Mouse (Mus musculus): ENCODE data around the gene Rab31.

Gene Rab31

DNA sequence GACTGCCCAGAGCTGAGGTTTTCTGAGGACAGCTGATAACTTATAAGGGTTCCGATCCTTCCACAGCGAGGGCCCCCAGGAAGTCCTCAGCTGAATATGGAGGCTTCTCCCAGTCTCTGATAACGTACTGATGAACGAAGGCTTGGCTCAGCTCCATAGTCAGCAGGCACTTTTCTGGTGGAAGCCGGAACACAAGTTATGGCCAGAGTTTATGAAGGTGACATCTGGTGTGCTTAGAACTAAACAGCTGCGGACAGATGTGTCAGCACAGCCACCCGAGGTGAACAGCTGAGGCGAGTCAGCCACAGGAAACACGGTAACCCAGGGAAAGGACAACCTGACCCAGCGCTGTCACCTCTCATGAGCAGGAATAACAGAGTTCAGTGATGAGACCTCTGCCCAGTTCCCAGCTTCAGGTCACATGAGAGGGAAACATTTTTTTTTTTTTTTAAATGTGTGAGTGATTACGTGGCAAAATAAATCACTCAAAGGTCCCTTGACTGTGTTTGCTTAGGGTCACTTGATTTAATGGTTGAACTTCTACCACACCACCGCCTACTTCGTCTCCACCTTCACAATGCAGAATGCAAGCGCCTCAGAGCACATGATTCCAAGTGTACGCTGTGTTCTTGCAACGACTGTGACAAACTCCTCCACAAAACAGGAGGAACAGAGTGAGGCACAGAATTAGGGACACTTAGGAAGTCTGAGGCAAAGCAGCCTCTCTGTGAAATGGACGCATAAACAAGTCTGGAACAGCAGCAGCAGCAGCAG is 106.0 kb downstream of the Rab31 start:
- no peak for DNase-seq (ENCODE audit: extremely low spot score, low spot score)

DNA sequence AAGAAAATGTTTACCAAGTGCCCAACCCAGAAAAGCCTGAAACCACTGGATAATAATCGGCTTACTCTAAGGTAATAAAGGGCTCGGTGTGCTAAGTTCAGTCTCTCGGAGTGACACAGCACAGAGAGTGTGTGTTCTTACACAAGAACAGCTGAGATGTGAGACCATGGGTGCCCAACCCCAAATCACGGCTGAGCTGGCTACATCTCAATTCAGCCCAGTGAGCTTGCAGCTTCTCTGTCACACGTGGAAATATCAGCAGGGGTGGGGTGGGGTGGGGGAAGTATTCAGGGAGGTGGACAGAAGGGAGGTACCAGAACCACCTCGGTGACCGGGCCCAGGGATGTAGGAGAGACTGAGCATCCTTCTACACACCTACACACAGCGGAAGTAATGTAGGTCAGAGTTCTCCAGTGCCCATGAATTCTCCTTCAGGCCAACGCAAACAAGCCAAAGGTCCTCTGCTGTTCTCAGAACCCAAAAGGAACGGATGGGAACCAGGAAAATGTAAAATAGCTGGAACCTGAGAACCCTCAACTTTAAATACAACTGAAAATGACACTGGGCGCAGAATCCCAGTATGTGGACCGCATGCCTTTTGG is 106.7 kb downstream of the Rab31 start:
- DNase-seq (ENCODE audit: extremely low spot score, low spot score), result no peak

DNA sequence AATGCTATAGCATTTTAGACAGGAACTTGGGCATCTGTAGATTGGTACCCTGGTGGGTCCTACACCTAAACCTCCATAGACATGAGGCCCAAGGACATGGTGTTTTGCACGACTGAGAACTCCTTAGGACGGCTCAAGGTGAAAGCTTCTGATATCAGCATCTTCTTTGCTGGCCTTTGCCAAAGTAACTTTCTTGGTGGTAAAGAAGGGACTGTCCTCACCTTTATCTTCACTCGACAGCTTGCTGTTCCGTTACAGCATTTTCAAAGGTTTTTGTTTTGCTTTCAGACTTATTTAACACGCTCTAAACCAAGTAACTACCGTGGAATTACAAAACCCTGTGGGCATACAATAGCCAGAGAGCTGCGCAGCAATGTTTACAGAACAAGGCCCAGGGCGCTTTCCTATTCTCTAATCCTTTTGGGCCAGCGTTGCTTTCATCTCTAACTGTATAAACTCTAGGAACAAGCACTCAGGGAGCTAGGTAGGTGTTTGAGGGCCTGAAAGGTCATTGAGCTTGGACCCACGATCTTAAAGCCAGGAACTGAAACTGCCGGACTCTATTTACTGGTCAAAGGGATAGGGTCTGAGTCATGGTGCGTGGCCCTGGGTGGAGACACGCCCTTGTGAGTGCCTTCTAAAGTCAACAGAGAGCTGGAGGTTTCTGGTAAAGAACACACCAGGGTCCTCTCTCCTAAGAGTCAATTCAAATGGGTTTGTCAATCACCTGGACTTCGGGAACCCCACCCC is 109.0 kb downstream of the Rab31 start:
- DNase-seq (ENCODE audit: extremely low spot score, low spot score), result no peak

DNA sequence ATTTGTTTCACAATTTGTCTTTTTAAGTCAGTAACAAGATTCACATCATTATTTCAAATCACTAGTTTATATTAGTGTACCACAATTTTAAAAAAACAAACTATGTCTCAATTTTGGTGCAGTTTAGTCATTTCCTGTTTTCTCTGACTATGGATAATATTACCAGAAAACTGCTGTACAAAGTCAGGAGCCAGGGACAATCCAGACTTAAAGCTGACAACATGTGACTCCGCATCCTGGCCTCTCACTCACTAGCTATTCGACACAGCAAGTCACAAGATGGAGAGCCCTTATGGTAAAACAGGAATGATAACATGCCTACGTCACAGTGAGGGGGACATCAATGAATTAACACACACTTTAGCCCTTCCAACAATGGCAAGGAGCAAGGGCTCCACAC is 109.9 kb downstream of the Rab31 start:
- DNase-seq (ENCODE audit: extremely low spot score, low spot score), result no peak

DNA sequence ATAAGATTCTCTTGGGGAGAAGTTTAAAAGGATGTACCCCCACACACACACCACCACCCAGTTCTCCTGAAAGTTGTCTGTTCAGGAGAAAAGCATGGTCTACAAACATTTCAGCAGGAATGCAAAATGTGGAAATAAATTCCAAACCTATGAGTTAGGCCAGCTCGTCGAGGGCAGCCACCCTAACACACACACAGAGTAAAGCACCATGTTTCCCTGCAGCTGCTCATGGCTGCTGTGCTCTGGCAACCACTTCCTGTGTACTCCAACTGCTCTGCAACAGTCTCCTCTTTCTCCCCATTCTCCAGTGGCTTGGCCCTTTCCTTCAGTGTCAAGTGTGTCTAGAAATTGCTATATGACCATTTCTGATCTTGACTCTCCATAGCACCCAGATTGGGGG is 114.1 kb downstream of the Rab31 start:
- DNase-seq (ENCODE audit: extremely low spot score, low spot score), result no peak

DNA sequence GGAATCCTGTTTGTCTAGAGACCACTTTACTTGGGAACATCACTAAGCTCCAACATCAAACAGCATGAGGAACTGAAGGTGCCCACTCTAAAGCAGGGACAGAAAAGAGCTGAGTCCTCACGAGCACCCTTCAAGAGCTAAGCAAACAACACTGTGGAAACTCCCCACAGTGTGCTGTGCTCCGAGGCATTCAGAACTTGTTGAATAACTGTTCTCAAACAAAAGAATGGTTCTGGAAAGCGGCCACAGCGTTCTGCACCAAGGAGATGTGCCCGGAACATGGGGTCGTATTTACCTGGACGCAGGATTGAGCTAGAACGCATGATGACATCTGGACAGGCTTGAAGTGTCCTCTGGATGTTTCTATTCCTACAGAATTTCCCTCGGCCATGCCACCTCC is 114.6 kb downstream of the Rab31 start:
- DNase-seq (ENCODE audit: extremely low spot score, low spot score), result no peak

DNA sequence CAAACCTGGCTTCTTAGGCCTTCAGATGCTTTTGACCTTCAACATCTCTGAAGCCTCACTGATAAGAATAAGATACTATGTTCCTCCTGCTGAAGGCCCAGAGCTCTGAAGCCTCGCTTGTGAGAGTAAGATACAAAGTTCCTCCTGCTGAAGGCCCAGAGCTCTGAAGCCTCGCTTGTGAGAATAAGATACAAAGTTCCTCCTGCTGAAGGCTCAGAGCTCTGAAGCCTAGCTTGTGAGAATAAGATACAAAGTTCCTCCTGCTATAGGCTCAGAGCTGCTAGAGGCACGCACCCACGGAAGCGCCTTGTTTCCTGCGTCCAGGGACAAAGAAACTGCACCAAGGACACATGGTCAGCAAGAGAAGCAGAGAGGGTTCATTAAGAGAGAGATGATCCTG is 115.8 kb downstream of the Rab31 start:
- no peak for DNase-seq (ENCODE audit: extremely low spot score, low spot score)

DNA sequence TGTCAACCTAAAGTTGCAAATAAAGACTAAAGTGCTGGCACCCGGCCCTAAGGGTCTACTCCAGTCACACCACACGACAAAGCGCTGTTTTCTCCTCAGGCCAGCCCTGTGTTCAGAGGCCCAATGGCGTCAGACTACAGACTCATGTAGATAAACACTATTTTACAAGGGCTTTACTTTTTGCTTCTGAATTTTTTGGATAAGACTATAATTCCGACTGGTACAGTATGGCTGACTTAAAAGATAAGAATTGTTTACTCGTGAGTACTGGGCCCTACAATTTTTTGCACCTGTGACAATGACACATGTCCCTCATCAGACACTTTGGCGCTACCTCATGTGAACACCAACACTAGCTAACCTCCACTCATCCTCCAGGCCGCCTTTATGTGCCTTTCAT is 116.5 kb downstream of the Rab31 start:
- no peak for DNase-seq (ENCODE audit: extremely low spot score, low spot score)

DNA sequence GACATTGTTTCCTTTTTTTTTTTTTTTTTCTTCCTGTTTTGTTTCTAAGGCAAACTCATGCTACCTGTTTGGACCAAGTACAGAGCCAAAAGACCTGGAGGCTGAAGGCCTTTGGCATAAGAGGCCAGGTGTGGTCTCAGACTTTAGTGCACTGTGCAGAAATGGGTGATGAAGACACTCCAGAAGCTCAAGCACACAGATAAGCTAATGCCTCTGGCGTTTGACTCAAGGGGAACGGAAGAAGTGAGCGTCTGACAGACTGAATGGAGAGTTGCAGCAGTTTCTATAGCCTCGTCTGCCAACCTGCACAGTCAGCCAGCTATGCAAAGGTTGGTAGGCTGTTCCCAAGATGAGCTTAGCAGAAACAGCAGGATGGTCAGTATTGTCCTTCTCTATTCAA is 116.9 kb downstream of the Rab31 start:
- DNase-seq (ENCODE audit: extremely low spot score, low spot score), result no peak

DNA sequence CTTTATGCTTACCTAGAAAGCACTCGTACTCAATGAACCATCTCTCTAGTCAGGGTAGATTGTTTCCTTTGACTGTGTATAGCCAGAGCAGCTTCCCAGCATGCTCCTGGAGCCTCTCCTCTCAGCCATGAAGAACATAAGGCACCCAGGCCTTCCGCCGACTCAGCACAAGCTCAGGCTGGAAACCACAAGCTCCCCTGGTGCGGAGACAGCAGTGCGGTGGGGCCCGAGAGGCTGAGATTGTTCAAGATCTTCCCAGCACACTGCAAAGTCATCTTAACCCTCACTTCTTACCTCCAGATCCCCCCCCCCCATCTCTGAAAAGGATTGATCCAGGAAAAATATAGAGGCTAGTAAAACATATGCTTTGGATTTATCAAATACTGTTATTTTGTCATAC is 122.0 kb downstream of the Rab31 start:
- no peak for DNase-seq (ENCODE audit: extremely low spot score, low spot score)

DNA sequence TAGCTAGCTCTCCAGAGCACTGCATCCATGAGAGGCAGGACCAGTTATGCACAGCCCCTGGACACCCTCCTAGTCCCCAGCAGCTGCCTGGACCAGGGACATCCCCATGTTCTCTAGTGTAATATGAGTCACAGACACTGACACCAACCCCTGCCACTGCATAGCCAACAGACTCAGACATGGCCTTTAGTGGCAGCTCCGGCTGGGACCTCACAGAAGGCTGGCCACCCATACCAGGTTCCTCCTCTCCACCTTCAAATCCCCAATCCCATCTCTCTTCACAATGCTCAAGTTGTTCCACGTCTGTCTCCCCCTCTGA is 123.4 kb downstream of the Rab31 start:
- no peak for DNase-seq (ENCODE audit: extremely low spot score, low spot score)

DNA sequence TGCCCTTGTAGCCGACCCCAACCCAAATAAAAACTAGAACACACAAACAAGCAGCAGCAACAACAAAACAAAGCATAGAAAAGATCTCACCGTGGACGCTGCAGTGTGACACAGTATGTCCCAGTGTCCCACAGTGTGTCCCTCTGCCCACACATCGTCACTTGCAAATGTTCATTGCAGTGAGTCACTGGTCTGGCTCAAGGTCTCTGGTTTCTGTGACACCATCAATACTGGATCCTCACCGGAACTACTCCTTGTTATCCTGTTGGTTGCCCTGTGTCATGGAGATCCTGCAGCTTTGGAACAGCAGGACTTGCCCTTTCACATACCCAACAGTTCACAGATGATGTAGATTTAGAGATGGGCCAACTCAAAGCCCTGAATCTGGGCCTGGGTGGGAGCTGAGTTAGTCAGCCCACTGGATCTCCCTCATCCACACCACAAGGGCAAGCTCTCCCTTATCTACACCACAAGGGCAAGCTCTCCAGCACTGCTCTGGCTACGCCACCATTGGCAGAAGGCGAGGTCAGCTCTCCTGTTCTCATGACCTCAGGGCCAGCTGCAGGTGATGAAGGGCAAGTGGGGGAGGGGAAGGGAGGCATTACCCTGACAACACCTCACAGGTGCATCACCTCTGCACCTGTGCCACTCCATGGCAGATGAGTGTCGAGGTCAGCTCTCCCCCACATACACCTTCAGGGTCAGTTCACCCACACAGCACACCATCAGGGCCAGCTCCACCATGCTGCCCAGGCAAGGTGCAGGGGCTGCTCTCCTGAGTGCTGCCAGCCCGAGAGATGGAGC is 124.0 kb downstream of the Rab31 start:
- no peak for DNase-seq (ENCODE audit: extremely low spot score, low spot score)

DNA sequence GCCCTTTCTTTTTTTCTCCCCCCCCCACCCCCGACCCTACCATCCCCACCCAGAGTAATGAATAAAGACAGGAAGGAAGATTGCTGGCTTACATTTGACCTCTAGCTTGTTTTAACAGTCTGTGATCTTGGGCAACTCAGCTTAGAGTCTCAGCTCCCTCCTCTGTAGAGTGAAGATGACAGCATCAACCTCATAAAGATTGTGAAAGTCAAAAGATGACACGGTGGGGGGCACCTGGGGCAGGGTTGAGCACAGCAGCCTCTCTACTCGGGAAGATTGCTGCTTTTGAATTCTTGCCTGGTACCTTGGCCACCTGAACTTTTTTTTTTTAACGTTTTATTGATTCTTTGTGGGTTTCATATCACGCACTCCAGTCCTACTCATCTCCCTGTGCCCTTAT is 124.6 kb downstream of the Rab31 start:
- DNase-seq (ENCODE audit: extremely low spot score, low spot score), result no peak

DNA sequence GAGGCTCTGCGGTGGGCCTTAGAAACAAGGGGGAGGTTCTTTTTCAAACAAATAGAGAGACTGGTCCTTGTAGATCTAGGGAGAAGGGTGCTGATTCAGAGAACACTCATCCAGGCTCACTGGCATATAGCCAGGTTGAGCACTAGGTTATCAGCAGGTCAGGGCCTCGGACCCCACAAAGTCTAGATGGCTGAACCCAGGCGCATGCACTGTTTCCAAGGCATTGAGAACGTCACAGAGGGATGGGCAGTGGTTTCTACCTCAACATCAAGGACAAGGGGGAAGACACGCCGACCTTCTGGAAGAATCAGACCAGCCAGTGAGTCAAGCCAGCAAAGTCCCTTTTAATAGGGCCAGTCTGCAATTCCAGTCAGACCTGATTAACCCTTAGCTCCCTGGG is 125.3 kb downstream of the Rab31 start:
- DNase-seq (ENCODE audit: extremely low spot score, low spot score), result no peak

DNA sequence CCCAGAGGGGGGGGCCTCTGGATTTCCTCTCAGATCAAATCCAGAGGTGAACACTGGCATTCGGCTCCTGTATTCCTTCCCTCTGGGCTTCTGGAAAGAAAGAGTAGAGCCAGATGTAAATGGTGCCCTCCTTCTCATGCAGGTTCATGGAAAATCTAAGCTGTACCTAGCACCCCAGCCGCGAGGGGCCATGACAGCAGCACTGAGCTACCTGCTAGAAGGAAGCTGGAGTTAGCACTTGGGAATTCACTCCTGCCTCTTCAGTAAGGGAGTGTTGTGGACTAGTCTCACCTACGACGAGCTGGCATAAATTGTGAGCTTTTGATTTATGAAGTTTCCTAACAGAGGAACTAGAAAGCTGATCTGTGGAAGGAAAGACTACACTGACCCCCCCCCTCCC is 129.0 kb downstream of the Rab31 start:
- no peak for DNase-seq (ENCODE audit: extremely low spot score, low spot score)

DNA sequence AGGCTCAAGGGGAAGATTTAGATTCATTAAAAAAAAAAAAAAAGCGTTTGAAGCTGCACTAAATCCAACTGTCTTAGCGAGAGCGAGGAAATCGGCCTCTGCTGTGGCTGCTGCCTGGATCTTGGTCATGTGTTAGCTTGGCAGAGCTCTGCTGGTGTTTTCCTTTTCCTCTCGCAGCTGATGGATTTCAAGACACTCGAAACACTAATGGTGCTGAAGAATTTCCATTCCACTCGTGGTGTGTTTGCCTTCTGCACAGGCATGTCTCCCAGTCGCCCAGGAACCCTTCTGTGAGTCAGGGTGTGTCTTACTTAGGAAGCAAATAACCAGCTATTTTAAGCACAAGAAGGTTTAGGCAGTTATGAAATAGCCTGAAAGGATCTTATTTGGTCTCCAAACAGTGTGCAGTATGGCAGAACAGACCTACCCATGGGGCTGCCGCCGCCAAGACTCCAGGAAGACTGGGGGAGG is 129.5 kb downstream of the Rab31 start:
- DNase-seq (ENCODE audit: extremely low spot score, low spot score), result no peak

DNA sequence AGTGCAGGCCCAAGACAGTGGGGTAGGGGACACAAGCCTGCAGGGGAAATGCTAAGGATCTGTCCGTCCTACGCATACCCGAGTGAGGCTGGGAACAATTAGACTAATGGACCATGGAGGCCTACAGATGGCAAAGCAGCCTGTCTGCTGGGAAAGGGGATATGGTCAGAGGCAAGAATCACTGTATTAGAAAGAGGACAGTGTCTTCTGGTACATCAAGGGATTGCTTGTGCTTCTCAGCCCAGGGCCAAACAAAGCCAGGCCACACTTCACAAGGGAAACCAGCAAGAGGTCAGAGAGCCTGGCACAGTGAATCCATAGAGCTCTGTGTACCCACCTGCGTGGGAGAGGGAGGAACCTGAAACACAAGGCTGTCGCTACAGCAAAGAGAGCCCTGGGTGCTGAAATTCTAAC is 130.0 kb downstream of the Rab31 start:
- no peak for DNase-seq (ENCODE audit: extremely low spot score, low spot score)

DNA sequence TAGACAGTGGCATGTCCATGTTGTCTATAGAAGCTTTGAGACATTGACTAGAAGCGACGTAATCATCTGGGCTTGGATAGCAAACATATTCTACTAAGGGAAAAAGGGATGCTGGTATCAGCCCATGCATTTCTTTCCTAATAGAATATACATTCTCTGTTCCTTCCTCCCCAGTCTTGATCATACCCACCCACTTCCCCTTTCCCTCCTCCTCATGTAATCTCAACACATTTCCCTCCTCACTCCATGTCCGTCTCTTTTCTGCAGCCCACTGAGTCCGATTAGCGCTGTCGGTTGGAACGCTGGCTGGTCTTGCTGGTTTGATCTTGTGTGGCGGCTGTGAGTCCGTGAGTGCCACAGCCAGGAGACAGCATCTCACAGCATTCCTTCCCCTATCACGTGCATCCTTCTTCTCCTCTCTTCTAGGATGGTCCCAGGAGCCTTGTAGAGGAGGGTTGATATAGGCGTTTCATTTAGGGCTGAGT is 130.8 kb downstream of the Rab31 start, which contains the start of gene Txndc2:
Gene Txndc2 (minus strand): TSS at position 435 of the 485 bp plus-strand sequence.
- DNase-seq (ENCODE audit: extremely low spot score, low spot score), result no peak

DNA sequence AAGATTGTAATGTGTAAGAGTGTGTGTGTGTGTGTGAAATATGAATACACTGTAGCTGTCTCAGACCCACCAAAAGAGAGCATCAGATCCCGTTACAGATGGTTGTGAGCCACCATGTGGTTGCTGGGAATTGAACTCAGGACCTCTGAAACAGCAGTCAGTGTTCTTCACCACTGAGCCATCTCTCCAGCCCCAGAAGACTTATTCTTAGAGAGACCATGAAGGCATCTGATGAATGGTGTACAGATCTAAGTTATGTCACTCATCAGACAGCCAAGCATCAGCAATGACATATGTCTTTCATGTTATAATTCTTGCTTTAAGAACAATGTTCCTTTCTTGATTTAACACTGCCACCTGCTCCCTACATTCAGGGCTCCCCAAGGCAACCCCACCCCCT is 133.4 kb downstream of the Rab31 start:
- no peak for DNase-seq (ENCODE audit: extremely low spot score, low spot score)

DNA sequence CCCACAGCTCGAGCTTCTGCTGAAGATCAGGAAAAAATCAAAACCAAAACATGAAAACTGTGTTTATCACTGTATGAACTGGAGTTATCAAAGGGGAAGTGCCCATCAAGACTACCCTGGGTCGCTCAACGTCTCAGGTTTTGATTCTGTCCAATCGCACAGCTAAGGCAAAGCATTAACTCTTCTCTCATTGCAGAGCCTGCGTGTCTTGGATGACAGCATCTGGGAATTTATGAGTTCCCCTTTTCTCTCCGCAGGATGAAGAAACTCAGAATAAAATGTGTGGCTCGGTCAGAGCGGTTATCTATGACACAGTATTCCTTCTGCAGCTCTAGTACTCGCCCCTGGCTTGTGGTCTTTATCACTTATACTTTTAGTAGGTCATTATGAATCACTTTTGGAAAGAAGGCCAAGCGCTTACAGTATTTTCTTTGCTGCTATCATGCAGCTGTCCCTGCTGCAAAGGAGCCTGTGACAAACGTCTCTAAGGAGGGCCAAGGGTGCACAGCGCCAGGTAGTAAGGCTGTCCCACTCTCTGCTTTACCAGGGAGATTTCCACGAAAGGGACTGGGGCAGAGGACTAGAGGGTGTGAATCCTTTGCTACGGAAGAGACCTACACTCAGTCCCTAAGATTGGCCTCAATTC is 136.7 kb downstream of the Rab31 start:
- DNase-seq (ENCODE audit: extremely low spot score, low spot score), result no peak

DNA sequence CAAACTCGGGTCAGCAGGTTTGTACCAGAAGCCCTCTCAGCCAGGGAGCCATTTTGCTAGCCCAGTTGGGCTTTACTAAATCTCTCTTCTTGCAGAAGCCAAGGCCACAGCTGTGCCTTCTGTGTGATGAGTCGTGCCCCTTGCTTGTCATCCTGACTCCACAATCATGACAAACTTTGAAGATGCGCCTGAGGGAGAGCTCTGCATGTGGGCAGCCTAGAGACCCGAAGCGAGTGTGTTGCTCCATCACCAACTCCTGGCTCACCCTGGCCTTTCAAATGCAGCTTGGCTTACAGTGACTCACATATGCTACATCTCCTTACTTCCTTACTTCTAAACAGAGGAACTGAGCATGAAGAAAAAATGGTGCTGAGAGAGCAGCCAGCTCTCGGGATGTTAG is 142.6 kb downstream of the Rab31 start:
- DNase-seq (ENCODE audit: extremely low spot score, low spot score), result no peak
